Mouse (Mus musculus) kidney, postnatal 0 days (tissue): ENCODE results near the gene Cisd1. TPM values are rescaled to one million over a fixed set of nuclear protein-coding genes. Genes with fewer than 3 reads are reported as not detected.

Source experiments
- ATAC-seq: fragments of 200-750 bp; cut with Nextera tagmentation; replicated peaks from 2 replicates; pipeline ENCODE4 v1.8.0; 2017; ENCODE audit warnings: low read depth, moderate number of reproducible peaks, moderate TSS enrichment, moderate library complexity; ENCODE audit not compliant: low FRiP score
- DNase-seq: peaks from one replicate; pipeline ENCODE4 v3.0.0-alpha.2; 2016; ENCODE audit warnings: low spot score
- H3K27ac ChIP-seq: fragments of 300-500 bp; sonication (generic); 2 replicates; pipeline ENCODE4 v1.5.1; 2014; ENCODE audit warnings: mild to moderate bottlenecking
- H3K27me3 ChIP-seq: fragments of 300-500 bp; sonication (generic); 2 replicates; pipeline ENCODE4 v1.6.1; 2014; ENCODE audit warnings: low read length, mixed read lengths; ENCODE audit not compliant: insufficient read depth
- H3K36me3 ChIP-seq: fragments of 300-500 bp; sonication (generic); 2 replicates; pipeline ENCODE4 v1.6.1; 2014; ENCODE audit warnings: low read length, mixed read lengths; ENCODE audit not compliant: insufficient read depth
- H3K4me1 ChIP-seq: fragments of 300-500 bp; sonication (generic); replicated peaks from 2 replicates; pipeline ENCODE4 v1.6.1; 2014; ENCODE audit warnings: antibody characterized with exemption, low read length, mixed read lengths; ENCODE audit not compliant: insufficient read depth
- H3K4me2 ChIP-seq: fragments of 300-500 bp; sonication (generic); 2 replicates; pipeline ENCODE4 v1.6.1; 2014; ENCODE audit warnings: mild to moderate bottlenecking, low read length, moderate library complexity, mixed read lengths
- H3K4me3 ChIP-seq: fragments of 300-500 bp; sonication (generic); replicated peaks from 2 replicates; pipeline ENCODE4 v1.5.1; 2014; ENCODE audit warnings: low read depth, low read length
- H3K9ac ChIP-seq: fragments of 300-500 bp; sonication (generic); 2 replicates; pipeline ENCODE4 v1.6.1; 2014; ENCODE audit warnings: low read depth, low read length
- H3K9me3 ChIP-seq: fragments of 300-500 bp; sonication (generic); replicated peaks from 2 replicates; pipeline ENCODE4 v1.6.1; 2016; ENCODE audit warnings: low read length, inconsistent platforms, mixed read lengths
- CTCF ChIP-seq: IDR thresholded peaks from 2 replicates; pipeline ENCODE4 v1.5.1; 2016; ENCODE audit warnings: antibody characterized with exemption, low read depth, mild to moderate bottlenecking, moderate library complexity
- WGBS: fragments of 180-500 bp; shearing (Covaris S2); extraction: QIAGEN DNeasy Blood & Tissue Kit; methylation state at CpG from one replicate; pipeline ENCODE4 v1.1.7; 2014; 5-methylcytosine and 5-hydroxymethylcytosine counted together
- polyA plus RNA-seq: library from polyadenylated mRNA; unstranded; fragments of >200 nt; fragmentation: Nextera tagmentation; extraction: Ambion mirVana; gene quantifications from 2 replicates; pipeline ENCODE4 v1.2.1, GENCODE M21; 2015

Cisd1 gene
- polyA plus RNA-seq, 1 experiment from 2014 or later: 300 TPM

DNA sequence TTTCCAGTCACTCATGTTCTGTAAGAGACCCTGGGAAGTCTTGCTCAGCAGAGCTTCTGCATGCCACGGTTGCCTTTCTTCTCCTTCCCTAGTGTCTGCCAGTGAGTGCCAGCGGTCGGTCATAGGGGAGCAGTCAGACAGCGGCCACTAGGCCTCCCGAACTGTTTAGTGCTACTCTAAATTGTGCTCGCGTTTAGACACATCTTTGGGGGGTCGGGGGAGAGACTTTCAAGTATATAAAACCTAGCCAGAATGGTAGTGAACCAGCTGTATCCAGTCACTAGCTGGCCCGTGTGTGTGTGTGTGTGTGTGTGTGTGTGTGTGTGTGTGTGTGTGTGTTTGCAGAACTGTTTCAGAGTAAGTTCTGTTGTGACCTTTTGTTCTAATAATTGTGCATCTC is 9.1 kb upstream of the Cisd1 start:
- 52% methylated on average over 9 of the region's 9 CpGs for WGBS
- Histone ChIP-seq H3K27me3 (no peaks in the 10 kb centered on the region), H3K9ac (no peak overlapping the region), H3K4me3 (no peak overlapping the region), H3K9me3 (no peaks in the 10 kb centered on the region), H3K27ac (no peak overlapping the region), H3K4me1 (peaks cover 4% of the 10 kb centered on the region; the same call in 1 of the 2 replicates), H3K36me3 (no peaks in the 10 kb centered on the region), H3K4me2 (no peak overlapping the region)
- TF ChIP-seq CTCF: no peak
- ATAC-seq (no peak), DNase-seq (no peak)

DNA sequence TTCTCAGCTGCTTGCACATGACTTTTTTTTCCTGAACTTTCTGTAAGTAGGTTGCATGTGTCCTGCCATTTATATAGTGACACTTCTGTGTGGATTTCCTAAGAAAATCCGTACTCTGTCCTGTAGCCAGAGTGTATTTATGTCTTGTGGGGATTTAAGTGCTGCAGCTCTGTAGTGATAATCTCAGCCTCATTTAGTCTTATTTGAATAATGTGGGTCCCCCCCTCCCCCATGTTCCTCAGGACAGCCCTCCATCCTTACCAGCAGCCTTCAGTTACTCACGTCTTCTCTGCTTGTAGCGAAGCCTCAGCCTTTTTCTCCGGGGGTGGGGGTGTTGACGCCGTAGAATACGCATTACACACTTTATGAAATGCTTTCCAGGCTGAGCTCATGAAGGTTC is 6.5 kb upstream of the Cisd1 start:
- ATAC-seq (no peak), DNase-seq (no peak)
- TF ChIP-seq CTCF: no peak
- H3K36me3 ChIP-seq: no peaks in the 10 kb centered on the region
- H3K4me1 ChIP-seq: peaks cover 4% of the 10 kb centered on the region; the same call in 1 of the 2 replicates
- H3K9me3 ChIP-seq: no peaks in the 10 kb centered on the region
- no peak overlapping the region for H3K4me3 ChIP-seq
- H3K27ac ChIP-seq: no peak overlapping the region
- H3K27me3 ChIP-seq: no peaks in the 10 kb centered on the region
- no peak overlapping the region for H3K4me2 ChIP-seq
- WGBS: 93% methylated on average over 7 of the region's 7 CpGs
- no peak overlapping the region for H3K9ac ChIP-seq

DNA sequence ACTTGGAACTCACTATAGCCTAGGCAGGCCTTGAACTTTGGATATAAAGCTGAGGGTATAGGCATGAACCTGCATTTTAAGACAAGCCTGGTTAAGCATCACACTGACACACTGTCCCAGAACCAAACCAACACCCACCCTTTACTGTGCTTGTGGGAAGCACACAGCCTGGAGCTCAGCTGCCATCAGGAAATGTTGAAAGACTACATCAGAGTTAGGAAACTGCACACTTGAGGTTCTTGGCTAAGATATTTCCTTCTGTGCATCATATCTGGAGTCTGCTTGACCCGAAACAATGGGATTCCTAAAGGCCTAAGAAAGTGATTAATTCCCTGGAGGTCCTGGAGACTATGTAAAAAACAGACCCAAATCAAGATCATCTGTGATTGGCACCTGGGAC is 4.5 kb upstream of the Cisd1 start:
- no peak overlapping the region for H3K27ac ChIP-seq
- WGBS: 85% methylated on average over 1 of the region's 1 CpGs
- H3K27me3 ChIP-seq: no peaks in the 10 kb centered on the region
- H3K4me3 ChIP-seq: peak overlapping the region; percentile 83
- peak overlapping the region; percentile 93 for H3K4me2 ChIP-seq
- no peak for TF ChIP-seq CTCF
- no peak for DNase-seq
- H3K9me3 ChIP-seq: no peaks in the 10 kb centered on the region
- no peak for ATAC-seq
- no peaks in the 10 kb centered on the region for H3K36me3 ChIP-seq
- H3K9ac ChIP-seq: no peak overlapping the region
- peaks cover 10% of the 10 kb centered on the region for H3K4me1 ChIP-seq

DNA sequence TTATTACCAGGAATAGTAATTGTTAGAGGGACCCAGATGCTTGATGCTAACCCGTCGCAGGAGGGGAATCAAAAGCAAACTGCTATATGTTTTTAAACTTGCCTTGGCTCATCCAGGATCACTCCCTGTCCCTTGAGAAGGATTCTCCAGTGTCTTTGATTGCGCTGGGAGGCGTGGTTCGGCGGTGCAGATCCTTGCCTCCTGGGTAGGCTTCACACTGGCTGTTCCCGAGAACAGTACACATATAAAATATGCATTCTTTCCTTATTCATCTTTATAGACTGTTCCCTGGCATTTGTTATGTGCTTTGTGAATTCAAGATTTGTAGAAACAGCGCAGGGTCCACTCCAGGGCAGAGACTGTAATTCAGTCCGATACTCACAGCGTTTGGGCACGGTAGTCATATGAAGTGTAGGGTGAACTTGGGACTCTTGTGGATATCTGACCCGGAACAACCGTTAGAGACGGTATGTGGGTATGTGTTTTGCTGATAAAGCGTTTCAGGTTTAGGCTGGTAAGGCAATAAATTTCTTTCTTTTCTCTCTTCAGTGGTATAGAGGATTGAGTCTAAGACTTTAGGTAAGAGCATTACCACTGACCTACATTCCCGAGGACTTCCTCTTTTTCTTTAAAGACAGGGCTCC is 4.0 kb upstream of the Cisd1 start:
- 14% methylated on average over 16 of the region's 16 CpGs for WGBS
- Histone ChIP-seq H3K27ac (peak overlapping the region; percentile 88), H3K9ac (peak overlapping the region; percentile 79), H3K4me2 (peak overlapping the region; percentile 93), H3K4me3 (peak overlapping the region; percentile 83), H3K27me3 (no peaks in the 10 kb centered on the region), H3K9me3 (no peaks in the 10 kb centered on the region), H3K36me3 (no peaks in the 10 kb centered on the region), H3K4me1 (peaks cover 15% of the 10 kb centered on the region)
- no peak for TF ChIP-seq CTCF
- no peak for ATAC-seq
- DNase-seq: no peak

DNA sequence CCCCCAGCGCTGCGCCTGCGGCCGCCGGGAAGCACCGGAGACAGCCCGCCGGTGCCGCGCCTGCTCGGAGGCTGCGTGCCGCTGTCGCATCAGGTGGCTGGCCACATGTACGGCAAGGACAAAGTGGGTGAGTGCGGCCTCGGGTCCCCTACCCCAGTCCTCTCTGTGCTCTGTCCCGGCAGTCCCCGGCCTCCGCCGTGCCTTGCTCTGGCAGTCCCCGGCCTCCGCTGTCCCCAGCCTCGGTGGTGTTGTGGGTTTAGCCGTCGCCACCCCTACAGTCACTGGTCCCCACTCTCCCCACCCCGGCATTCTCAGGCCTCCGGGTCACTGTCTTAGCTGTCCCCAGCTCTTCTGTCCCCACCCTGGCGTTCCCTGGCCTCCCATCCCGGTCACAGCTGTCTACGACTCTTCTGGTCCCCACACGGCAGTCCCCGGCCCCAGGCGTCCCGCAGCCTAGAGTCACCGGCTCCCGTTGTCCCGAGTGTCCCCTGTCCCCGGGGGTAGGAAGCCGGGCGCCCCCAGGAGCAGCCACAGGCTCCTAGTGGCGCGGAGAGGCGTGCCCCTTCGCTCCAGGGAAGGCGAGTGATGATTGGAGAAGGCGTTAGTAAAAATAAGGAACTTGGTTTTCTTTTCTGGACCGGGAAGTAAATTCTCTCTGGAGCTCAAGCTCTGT is 3.3 kb upstream of the Cisd1 start:
- Histone ChIP-seq H3K9me3 (no peaks in the 10 kb centered on the region), H3K4me1 (peaks cover 15% of the 10 kb centered on the region), H3K4me3 (peak overlapping the region; percentile 83), H3K9ac (peak overlapping the region; percentile 79), H3K36me3 (no peaks in the 10 kb centered on the region), H3K4me2 (peak overlapping the region; percentile 93), H3K27me3 (no peaks in the 10 kb centered on the region), H3K27ac (peak overlapping the region; percentile 88)
- peak; percentile 47 for ATAC-seq
- under 1% methylated on average over 34 of the region's 48 CpGs for WGBS
- no peak for TF ChIP-seq CTCF
- peak; percentile 76 for DNase-seq

DNA sequence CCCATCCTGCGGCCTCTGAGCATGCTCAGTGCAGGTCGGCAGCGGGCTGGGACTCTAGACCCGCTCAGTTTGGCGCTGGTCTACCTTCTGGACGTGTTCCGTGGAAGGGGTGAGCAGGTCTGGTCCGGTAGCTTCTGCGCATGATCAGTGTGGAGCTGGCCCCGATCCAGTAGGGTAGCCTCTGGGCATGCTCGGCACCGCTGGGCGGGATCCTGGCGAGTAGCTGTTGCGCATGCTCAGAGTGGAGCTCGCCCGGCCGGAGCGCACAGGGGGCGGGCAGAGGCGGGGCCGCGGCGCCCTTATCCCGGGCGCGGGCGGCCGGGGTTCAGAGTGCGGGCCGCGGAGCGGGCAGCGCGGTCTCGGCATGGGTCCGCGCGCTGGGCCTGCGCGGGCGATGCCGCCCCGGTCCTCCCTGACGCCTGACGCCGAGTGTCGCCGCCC is 2.8 kb upstream of the Cisd1 start, which contains the start of gene Ipmk:
Ipmk (plus strand) TSS at position 255 of the 441 bp plus-strand sequence.
- H3K36me3 ChIP-seq: no peaks in the 10 kb centered on the region
- no peaks in the 10 kb centered on the region for H3K9me3 ChIP-seq
- peak; percentile 93 for ATAC-seq
- H3K27me3 ChIP-seq: no peaks in the 10 kb centered on the region
- peak within 1 kb of the TSS; percentile 83 for H3K4me3 ChIP-seq
- DNase-seq: peak; percentile 96
- H3K27ac ChIP-seq: peak within 1 kb of the TSS; percentile 88
- peak within 1 kb of the TSS; percentile 93 for H3K4me2 ChIP-seq
- no peak for TF ChIP-seq CTCF
- H3K4me1 ChIP-seq: peaks cover 15% of the 10 kb centered on the region
- H3K9ac ChIP-seq: peak within 1 kb of the TSS; percentile 79
- WGBS: under 1% methylated on average over 34 of the region's 49 CpGs
